In the genomic region with DNA sequence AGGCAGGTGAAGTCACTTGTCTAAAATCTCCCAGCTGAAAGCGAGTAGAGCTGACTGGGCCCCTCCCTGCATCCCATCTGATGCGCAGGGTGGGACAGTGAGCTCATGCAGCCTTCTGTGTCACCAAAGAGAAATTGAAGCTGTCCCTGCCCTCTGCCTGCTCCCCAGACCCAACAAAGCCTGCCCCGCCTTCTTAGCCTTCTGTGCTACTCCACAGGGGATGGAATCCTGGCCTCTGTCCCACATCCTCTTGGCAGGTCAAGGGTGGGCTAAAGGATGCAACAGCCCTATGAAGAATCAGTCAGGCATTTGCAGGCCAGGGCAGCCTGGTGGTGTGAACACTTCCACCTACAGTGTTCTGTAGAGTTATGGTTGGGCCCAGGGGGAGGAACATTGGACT, we compare ENCODE assay signal across 19 mouse cellular contexts. TPM values are rescaled to one million over a fixed set of nuclear protein-coding genes. Genes with fewer than 3 reads are reported as not detected.
DNase-seq lines count a peak whose midpoint lies in the region; ATAC-seq and TF ChIP-seq lines count a peak whose summit lies in the region.
"Had no signal": no experiment of that assay in that cellular context is flagged by ENCODE, and none has a peak within 500 bp of the region (broad histone marks: within the 10 kb centered on the region; RNA-seq: fewer than 3 reads in every experiment).

No protein-coding gene starts in this region.

- H3K4me1 ChIP-seq in cerebellum, adult 2 months (ENCODE audit: control insufficient read depth, insufficient read depth, low read length), result peaks cover 18% of the 10 kb centered on the region
- H3K4me1 ChIP-seq in hindbrain, embryonic 13.5 days (replicated peaks), result peaks cover 5% of the 10 kb centered on the region; the same call in 1 of the 2 replicates
- no peaks in the 10 kb centered on the region for H3K4me1 ChIP-seq in hindbrain, embryonic 12.5 days
- H3K4me1 ChIP-seq: embryonic facial prominence, embryonic 12.5 days; forebrain, embryonic 12.5 days; hindbrain, embryonic 10.5 days; neural tube, embryonic 13.5 days had no signal

- H3K4me3 ChIP-seq in cerebellum, adult 2 months (replicated peaks; ENCODE audit: insufficient read depth, low read depth, low read length), result no peak overlapping the region
- H3K4me3 ChIP-seq in hindbrain, embryonic 13.5 days, result no peak overlapping the region
- H3K4me3 ChIP-seq in hindbrain, embryonic 12.5 days, result no peak overlapping the region
- H3K4me3 ChIP-seq: embryonic facial prominence, embryonic 12.5 days; forebrain, embryonic 12.5 days; hindbrain, embryonic 10.5 days; liver, embryonic 15.5 days; neural tube, embryonic 13.5 days had no signal

- peak overlapping the region; percentile 61 for H3K27ac ChIP-seq in cerebellum, adult 2 months (ENCODE audit: insufficient read depth, low read length)
- no peak overlapping the region for H3K27ac ChIP-seq in hindbrain, embryonic 13.5 days
- H3K27ac ChIP-seq in hindbrain, embryonic 12.5 days, result no peak overlapping the region
- H3K27ac ChIP-seq: embryonic facial prominence, embryonic 12.5 days; forebrain, embryonic 12.5 days; hindbrain, embryonic 10.5 days; liver, embryonic 15.5 days; neural tube, embryonic 13.5 days had no signal

- peaks cover 49% of the 10 kb centered on the region for H3K36me3 ChIP-seq in hindbrain, embryonic 13.5 days
- peaks cover 27% of the 10 kb centered on the region for H3K36me3 ChIP-seq in hindbrain, embryonic 12.5 days

- no peaks in the 10 kb centered on the region for H3K9me3 ChIP-seq in hindbrain, embryonic 13.5 days
- no peaks in the 10 kb centered on the region for H3K9me3 ChIP-seq in hindbrain, embryonic 12.5 days (replicated peaks)
- H3K9me3 ChIP-seq: embryonic facial prominence, embryonic 12.5 days; forebrain, embryonic 12.5 days; hindbrain, embryonic 10.5 days; liver, embryonic 15.5 days; neural tube, embryonic 13.5 days had no signal

- H3K9ac ChIP-seq in hindbrain, embryonic 13.5 days, result 0 out of 2 replicates have a peak overlapping the region, but pooled peaks have one; percentile 35
- H3K9ac ChIP-seq in hindbrain, embryonic 12.5 days, result no peak overlapping the region
- H3K9ac ChIP-seq: embryonic facial prominence, embryonic 12.5 days; forebrain, embryonic 12.5 days; liver, embryonic 15.5 days; neural tube, embryonic 13.5 days had no signal

- no peak for TF ChIP-seq POLR2A in cerebellum, adult 2 months (IDR thresholded peaks at IDR 0.05; ENCODE audit: borderline replicate concordance, insufficient read depth, low read length)

- 10% methylated on average over 3 of the region's 3 CpGs for WGBS in cerebellum, adult 2 months
- WGBS in hindbrain, embryonic 13.5 days, result 79% methylated on average over 3 of the region's 3 CpGs
- 84% methylated on average over 3 of the region's 3 CpGs for WGBS in hindbrain, embryonic 12.5 days

- TF ChIP-seq CTCF in cerebellum, adult 2 months (IDR thresholded peaks at IDR 0.05; ENCODE audit: borderline replicate concordance, insufficient read depth, low read depth, low read length), result no peak

- H3K4me2 ChIP-seq in hindbrain, embryonic 13.5 days, result no peak overlapping the region
- H3K4me2 ChIP-seq in hindbrain, embryonic 12.5 days (replicated peaks), result no peak overlapping the region
- H3K4me2 ChIP-seq: embryonic facial prominence, embryonic 12.5 days; forebrain, embryonic 12.5 days; liver, embryonic 15.5 days; neural tube, embryonic 13.5 days had no signal

- no peak for DNase-seq in cerebellum, adult 2 months
- DNase-seq in cerebellum, adult 11 months, result no peak
- peak; percentile 18 for DNase-seq in CD4-positive helper T cell, adult 2 months (ENCODE audit: low read depth, low spot score)
- peak; percentile 62 for DNase-seq in brain, adult 2 months (ENCODE audit: low read depth, low spot score)
- no peak for DNase-seq in thymus, postnatal 36 days
- no peak for DNase-seq in thymus, adult 18-20 months
- DNase-seq: adrenal gland, adult 8-10 months; B cell, adult 2 months; kidney, adult 8-10 months; retina, postnatal 1 day; spleen, adult 18-20 months had no signal

- ATAC-seq in hindbrain, embryonic 13.5 days (ENCODE audit: low FRiP score), result no peak
- no peak for ATAC-seq in hindbrain, embryonic 12.5 days (ENCODE audit: low FRiP score)

- H3K27me3 ChIP-seq in cerebellum, adult 2 months (ENCODE audit: control insufficient read depth, insufficient read depth, low read length), result no peaks in the 10 kb centered on the region
- H3K27me3 ChIP-seq in hindbrain, embryonic 13.5 days, result no peaks in the 10 kb centered on the region
- H3K27me3 ChIP-seq in hindbrain, embryonic 12.5 days, result no peaks in the 10 kb centered on the region
- H3K27me3 ChIP-seq: embryonic facial prominence, embryonic 12.5 days; forebrain, embryonic 12.5 days; liver, embryonic 15.5 days; neural tube, embryonic 13.5 days had no signal

RNA-seq across cellular contexts. Expression of gene Ccdc12, which starts 41.2 kb away (rescaled TPM):
- polyA plus RNA-seq in cerebellum, adult 2 months (2012; rRNA removed), result 98.5 and 102 TPM in 2 replicates
- 122 TPM in 2 replicates for polyA plus RNA-seq in hindbrain, embryonic 13.5 days (2015; fragmentation: Nextera tagmentation; extraction: Ambion mirVana)
- 113 and 114 TPM in 2 replicates for polyA plus RNA-seq in hindbrain, embryonic 12.5 days (2016; fragmentation: Nextera tagmentation; extraction: Ambion mirVana)

RNA-seq across cellular contexts. Expression of gene Nbeal2, which starts 43.5 kb away (rescaled TPM):
- 16.8 and 19.1 TPM in 2 replicates for polyA plus RNA-seq in cerebellum, adult 2 months (2012; rRNA removed)
- polyA plus RNA-seq in hindbrain, embryonic 13.5 days (2015; fragmentation: Nextera tagmentation; extraction: Ambion mirVana), result 2.4 TPM in 2 replicates
- polyA plus RNA-seq in hindbrain, embryonic 12.5 days (2016; fragmentation: Nextera tagmentation; extraction: Ambion mirVana), result 1.8 and 2.1 TPM in 2 replicates

RNA-seq across cellular contexts. Expression of gene Myl3, which starts 44.2 kb away (rescaled TPM):
- polyA plus RNA-seq in cerebellum, adult 2 months (2012; rRNA removed), result 0.43 and 0.51 TPM in 2 replicates
- 1.4 and 3.8 TPM in 2 replicates for polyA plus RNA-seq in hindbrain, embryonic 13.5 days (2015; fragmentation: Nextera tagmentation; extraction: Ambion mirVana)
- polyA plus RNA-seq in hindbrain, embryonic 12.5 days (2016; fragmentation: Nextera tagmentation; extraction: Ambion mirVana), result 2.0 TPM in 2 replicates
- polyA plus RNA-seq: hindbrain, embryonic 10.5 days; midbrain, postnatal 0 days had no signal

RNA-seq across cellular contexts. Expression of gene Pth1r, which starts 49.5 kb away (rescaled TPM):
- polyA plus RNA-seq in cerebellum, adult 2 months (2012; rRNA removed), result 12.5 and 12.9 TPM in 2 replicates
- 13.7 and 13.8 TPM in 2 replicates for polyA plus RNA-seq in hindbrain, embryonic 13.5 days (2015; fragmentation: Nextera tagmentation; extraction: Ambion mirVana)
- polyA plus RNA-seq in hindbrain, embryonic 12.5 days (2016; fragmentation: Nextera tagmentation; extraction: Ambion mirVana), result 44.3 and 52.4 TPM in 2 replicates

Comparison
In these comparisons a context has a peak if more than half of its experiments do, and no peak if none do; other contexts are left out.
1. DNase-seq: peak in CD4-positive helper T cell, adult 2 months (single experiment) and brain, adult 2 months (single experiment); none in cerebellum, adult 2 months (0 of 2), cerebellum, adult 11 months (single experiment), thymus, postnatal 36 days (0 of 2) and thymus, adult 18-20 months (0 of 2).